Mouse (Mus musculus): ENCODE measurements at regions not wholly inside any gene's neighbourhood (a gene's known extent, or its start where the extent isn't known, plus 50 kb on each side); places are given as distances from the start of the nearest gene placed in this dataset.
"Not testable (repeated sequence)": the region's sequence is repeated elsewhere in the genome, so short reads cannot be mapped to it uniquely, and the experiment has no call there.

DNA sequence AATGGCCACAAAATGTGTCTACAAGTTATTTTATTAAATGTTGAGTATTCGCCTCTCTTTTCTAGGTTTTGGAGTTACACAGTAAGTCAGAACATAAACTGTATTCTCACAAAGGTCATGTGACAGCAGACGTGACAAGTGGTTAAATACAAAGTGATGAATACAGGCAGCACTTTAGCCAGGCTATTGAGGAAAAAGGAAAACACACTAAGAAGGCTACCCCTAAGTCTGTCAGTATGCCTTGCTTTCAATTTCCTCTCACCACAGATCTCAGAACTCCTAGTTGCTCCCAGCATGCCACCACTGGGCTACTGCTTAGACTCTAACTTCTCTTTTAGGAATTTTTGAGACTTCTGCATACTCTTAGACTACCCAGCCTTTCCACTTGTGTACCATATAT lies 297.9 kb upstream of the Pex5l start:
- DNase-seq (ENCODE audit: low read depth, low spot score) = no peak

DNA sequence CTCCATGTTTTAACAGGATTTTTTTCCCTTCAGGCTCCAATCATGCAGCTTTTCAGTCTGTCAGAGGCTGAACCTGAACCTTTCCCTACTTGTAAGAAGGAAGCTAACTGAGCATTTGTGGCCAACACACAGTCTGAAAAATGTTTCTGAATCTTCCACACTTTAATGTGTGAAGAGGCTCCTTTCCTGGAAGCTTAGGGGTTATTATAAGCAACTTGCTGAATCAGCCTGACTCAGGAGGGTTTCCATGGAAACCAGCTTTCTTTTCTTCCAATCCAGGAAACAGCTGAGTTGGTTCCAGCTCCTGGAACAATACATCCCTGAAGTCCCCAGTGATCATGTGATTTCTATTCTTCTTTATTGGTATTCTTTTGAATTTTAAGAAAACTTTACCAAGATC lies 297.5 kb upstream of the Pex5l start:
- DNase-seq (ENCODE audit: low read depth, low spot score) = no peak

DNA sequence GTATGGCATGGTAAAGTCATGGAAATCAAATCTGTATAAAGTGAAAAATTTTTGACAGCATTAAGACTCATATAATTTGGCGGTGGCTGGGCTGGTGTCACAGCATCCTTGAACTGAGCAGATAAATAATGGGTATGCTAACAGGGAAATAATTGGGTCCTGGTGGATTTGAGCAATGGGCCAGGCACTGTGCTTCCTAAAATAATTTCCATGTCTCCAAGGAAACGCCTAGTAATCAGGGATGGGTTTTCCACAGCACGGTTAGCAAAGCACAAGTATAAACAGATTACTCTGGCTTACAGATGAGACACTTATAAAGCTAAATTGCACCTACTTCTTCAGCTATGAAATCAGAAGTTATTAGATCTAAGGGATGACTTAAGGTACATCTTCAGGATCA lies 273.9 kb upstream of the Pex5l start:
- DNase-seq (ENCODE audit: low read depth, low spot score) = no peak

DNA sequence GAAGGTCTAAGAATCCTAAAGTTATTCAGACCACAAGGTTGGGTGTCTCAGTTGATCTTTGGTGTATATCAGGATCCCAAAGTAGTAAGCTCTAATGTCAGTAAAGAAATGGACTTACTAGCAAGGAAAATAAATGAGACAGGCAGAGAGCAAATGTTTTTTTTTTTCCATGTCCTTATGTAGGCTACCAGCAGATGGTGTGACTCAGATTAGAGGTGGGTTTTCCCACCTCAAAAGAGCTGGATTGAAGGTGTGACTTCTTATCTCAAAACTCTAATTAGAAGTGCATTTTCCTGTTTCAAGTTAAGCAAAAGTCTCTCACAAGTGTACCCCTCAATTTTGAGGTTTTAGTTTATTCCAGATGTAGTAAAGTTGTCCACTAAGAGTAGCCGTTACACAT lies 273.3 kb upstream of the Pex5l start:
- no peak for DNase-seq (ENCODE audit: low read depth, low spot score)

DNA sequence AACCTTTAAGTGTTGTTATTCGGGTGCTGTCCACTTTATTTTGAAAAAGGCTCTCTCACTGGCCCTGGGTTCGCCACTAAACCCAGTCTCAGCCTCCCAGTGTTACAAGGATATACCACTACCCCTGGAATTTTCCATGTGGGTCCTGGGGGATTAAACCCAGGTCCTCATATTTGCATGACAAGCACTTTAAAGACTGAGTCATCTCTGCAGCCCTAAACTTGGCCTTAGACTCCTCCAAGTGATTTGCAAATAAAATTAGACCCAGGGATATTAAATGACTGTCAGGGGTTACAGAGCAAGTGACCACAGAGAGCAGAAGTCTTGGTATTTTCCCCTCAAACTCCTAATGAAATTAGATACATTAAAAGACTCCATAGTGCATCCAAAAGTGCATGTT lies 258.9 kb upstream of the Pex5l start:
- no peak for DNase-seq (ENCODE audit: low read depth, low spot score)

DNA sequence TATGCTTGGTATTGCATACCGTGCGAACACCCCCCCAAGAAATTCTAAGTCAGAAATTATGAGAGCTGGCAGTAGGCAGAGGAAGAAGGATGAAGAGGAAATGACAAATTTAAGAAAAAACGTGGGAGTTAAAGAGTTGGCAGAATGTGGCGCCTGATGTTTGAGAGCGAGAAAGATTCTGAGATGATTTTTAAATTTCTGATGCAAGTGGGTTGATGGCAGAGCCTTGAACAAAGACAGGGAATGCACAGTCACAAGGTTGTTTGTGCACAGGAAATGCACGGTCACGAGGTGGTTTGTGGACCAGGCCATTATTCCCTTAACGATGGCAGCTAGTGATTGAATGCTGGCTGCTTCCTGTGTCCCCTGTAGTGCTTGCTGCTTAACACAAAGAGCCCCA lies 256.3 kb upstream of the Pex5l start:
- DNase-seq (ENCODE audit: low read depth, low spot score) = no peak

DNA sequence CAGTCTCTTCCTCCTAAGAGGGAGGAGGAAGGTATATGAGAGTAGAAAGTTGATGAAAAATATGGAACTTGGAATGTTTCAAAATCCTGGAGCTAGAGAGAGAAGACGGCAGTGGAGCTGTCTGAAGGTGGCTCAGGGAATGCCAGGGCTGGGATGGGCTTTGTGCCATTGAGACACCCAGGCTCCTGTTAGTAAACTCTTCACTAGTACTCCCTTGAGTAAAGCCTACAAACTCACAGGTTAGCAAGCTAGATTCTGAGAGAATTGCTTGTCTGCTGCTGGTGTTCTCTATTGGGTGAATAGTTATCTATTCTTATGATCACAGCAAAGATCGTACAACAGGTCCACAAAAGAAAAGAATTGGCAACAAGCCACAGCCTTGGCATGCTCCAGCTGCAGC lies 255.3 kb upstream of the Pex5l start:
- DNase-seq (ENCODE audit: low read depth, low spot score) = no peak

DNA sequence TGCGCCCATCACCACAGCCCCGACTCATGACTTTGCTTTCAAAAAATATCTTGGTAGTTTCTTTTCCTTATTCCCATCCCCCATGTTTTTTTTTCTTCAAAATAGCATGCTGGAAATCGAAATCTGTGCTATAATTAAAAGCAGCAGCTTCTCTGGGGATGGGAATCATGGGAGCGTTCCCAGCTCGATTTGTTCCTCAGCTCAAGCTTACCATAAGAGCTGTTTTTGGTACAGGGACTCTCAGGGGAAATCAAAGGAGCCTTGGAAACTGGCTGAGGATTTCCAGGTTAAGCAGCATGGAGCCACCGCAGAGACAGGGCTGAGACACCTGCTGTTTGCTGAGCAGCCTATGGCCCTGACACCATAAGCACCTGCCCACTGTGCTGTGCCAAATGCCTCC lies 254.2 kb upstream of the Pex5l start:
- DNase-seq (ENCODE audit: low read depth, low spot score) = peak; percentile 12

DNA sequence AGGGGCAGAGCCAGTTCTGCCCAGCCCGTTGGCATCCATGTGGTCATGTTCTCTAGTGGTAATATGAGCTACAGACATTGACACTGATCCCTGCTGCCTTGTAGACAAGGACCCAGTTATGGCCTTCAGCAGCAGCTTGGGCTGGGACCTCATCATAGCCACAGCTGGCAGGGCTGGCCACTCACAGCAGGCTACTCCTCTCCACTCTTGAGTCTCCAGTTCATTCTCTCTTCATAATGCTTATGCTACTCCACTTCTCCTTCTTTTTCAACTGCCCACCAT lies 249.4 kb upstream of the Pex5l start:
- no peak for DNase-seq (ENCODE audit: low read depth, low spot score)

DNA sequence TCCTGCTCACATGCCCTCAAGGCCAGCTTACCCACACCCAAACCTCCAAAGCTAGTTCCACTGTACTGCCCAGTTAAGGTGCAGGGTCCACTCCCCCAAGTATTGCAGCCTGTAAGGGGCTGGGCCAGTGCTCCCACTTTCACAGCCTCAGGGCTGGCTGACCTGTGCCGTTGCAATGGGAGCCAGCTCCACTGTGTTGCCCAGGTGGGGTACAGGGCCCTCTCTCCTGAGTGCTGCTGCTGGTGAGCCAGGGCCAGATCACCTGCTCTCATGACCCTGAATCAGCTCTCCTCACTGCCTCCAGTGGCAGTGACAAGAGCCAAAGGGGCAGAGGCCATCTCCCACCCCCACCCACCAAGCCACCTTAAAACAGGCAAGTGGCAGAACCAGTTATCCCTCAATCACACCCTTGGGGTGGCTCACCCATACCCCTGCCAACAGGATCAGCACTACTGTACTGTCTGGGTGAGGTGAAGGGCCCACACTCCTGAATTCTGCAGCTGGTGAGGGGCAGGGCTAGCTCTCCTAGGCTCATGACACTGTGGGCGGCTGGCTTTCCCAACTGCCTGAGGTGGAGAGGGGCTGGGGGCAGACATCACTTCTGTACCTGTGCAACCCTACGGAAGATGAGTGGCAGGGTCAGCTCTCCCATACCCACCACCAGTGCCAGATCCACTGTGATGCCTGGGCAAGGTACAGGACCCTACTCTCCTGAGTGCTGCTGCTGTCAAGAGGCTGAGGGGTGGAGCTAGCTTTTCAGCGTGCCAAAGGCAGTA lies 248.9 kb upstream of the Pex5l start:
- DNase-seq (ENCODE audit: low read depth, low spot score) = no peak

DNA sequence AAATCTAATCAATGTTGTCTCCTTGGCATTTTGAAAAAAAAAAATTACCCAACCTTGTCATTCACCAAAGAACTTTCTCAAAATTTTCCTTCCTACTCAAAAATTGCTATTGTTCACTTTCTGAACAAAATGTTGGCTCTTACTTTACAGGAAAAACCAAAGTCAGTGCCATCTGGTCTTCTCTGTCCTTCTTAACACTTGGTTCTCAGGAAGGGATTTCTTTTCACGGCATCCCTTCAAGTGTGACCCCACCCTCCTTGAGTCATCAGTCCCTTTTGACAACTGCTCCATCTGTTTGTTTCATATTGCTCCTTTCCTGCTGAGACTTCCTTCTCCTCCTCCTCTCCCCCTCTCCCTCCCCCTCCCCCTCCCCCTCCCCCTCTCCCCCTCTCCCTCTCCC lies 245.1 kb upstream of the Pex5l start:
- no peak for DNase-seq (ENCODE audit: low read depth, low spot score)

DNA sequence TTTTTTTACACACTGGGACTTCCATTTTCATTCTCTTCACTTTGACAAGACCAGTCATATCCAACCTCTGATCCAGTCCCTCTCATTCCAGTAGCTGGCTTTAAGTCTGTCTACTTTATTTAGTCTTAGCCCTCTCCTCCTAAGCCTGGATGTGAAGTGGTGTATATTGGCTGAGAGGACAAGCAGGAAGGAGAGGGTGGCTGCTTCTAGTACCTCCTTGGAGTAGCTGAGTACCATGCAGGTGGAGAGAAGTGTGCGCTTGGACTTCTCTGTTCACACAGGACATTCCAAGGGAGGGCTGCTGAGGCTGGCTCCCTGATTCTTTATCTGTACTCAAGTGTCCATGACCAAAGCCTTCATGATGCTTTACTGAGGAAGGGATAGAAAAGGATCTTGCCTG lies 240.6 kb upstream of the Pex5l start:
- DNase-seq (ENCODE audit: low read depth, low spot score) = no peak

DNA sequence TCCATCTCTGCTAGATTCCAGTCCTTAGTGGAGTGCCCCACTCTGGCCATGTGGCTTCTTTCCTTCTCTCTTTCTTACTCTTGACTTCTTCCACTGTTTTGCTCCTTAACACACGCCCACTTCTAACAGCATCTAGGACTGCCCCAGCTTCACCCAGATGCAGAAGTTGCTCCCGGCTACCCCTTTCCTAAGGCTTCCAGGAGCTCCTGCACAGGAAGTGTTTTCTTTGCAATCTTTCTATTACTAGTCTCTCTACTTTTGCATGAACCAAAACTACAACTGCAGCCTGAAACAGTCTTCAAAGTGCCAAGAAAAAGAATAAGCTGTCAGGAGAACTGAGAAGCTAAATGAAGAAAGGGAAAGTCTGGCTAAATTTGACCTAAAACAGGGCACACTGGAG lies 236.6 kb upstream of the Pex5l start:
- DNase-seq (ENCODE audit: low read depth, low spot score) = no peak

DNA sequence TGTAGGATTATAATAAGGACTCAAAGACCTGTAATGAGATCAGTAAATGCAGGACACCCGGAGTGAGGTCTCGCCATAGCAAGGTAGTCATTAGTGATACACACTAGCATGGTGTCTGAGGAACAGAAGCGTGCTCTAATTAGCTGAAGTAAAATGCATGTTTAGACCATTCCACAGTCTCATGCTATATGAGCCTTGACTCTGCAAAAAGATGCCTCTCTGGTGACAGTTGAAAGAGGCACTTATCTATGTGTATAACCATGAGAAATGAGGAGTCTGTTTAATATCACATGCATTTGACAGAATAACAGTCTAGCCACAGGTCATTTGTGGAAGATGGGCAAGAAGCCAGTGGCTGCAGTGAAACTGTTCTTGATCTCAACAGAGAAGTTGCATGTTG lies 232.1 kb upstream of the Pex5l start:
- DNase-seq (ENCODE audit: low read depth, low spot score) = no peak

DNA sequence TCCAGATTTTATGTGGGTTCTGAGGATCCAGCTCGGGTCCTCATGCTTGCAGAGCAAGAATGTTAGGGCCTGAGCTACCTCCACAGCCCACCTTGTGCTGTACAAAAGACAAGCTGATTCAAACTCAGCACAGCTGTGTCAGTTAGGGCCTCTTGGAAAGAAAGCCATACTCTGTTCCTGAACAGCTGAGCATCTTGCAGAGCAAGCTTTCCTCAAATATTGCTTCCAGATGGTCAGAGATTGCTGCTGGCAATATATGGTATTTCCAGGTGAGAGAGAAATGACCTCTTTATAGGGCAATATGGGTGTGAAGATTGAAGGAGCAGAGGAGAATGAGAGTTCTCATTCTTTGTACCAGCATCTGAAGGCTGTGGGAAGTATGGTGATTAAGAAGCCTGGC lies 229.8 kb upstream of the Pex5l start:
- no peak for DNase-seq (ENCODE audit: low read depth, low spot score)

DNA sequence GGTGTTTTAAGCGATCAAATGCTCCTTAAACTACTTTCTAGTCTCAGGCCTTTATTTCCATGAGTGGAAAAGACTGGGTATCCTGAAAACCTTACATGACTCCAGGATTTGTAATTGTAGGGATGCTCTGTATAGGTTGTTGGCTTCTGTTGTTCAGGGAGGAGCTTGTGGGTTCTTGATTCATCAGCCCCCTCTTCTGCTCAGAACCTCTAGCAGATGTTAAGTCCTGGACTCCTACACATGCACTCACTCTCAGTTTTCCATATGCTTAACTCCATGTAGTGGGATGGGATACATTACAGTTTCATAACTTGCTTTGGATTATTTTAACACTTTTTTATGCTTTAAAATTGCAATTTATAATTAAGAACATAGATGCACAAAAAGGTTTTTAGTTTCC lies 220.5 kb upstream of the Pex5l start:
- no peak for DNase-seq (ENCODE audit: low read depth, low spot score)

DNA sequence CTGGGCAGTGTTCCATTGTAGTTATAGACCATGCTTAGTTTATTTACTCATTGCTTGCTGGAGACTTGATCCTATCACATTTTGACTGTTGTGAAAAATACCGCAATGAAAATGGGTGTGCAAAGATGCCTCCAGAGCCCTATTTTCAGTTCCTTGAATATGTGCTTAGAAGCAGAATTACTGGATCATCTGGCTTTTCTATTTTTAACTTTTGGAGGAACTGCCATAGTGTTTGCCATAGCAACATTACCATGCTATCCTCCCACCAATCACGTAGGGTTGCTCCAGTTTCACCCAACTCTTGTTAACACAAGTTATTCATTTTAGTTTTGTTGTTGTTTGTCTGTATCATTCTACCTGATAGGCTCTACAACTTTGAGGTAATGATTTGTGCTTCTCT lies 217.0 kb upstream of the Pex5l start:
- DNase-seq (ENCODE audit: low read depth, low spot score) = no peak

DNA sequence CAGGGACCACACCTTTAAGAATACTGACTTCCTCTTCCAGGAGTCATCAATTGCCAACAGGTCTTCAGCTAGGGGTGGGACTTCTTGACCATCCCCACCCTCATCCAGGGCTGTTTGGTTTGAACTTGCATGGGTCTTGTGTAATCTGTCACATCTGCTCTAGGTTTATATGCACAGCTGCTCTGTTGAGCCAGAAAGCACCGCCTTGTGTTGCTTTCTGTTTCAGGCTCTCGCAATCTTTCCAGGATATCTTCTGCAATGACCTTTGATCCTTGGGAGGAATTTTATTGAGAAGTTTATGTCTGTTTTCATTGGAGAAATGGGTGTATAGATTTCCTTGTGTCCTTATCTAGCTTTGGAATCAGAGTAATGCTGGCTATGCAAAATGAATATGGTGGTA lies 210.8 kb upstream of the Pex5l start:
- DNase-seq (ENCODE audit: low read depth, low spot score) = no peak

DNA sequence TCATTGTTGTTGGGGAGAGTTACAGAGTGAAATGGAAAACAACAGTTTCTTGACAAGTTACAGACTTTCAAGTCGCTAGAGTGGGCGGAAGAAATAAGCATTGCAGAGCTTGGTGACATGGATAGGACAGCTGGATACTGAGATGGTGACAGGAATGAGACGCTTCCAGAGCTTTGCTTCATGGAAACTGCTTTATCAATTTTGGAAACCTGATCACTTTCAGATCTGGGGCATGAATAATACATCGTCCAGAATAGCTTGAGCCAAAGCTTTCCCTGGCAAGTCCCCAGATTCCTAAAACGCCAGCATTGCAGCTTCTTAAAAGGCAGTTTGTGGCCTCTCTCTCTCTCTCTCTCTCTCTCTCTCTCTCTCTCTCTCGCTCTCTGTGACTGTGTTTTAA lies 207.9 kb upstream of the Pex5l start:
- no peak for DNase-seq (ENCODE audit: low read depth, low spot score)

DNA sequence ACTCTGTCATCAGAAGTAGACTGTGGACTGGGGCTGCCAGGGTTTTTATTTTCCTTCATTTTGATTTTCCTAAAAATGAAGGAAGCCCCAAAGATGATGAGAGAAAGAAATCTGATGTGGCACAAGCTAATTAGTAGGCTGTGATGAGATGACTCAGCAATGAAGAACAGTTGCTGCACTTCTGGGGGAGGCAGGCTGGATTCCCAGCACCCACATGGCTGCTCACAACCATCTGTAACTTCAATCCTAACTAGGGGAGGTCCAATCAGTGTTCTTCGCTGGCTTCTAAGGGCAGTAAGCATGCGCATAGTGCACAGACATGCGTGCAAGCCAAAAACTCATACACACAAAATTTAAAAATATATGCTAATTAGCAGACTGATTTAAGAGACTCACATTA lies 191.0 kb upstream of the Pex5l start:
- no peak for DNase-seq (ENCODE audit: low read depth, low spot score)

DNA sequence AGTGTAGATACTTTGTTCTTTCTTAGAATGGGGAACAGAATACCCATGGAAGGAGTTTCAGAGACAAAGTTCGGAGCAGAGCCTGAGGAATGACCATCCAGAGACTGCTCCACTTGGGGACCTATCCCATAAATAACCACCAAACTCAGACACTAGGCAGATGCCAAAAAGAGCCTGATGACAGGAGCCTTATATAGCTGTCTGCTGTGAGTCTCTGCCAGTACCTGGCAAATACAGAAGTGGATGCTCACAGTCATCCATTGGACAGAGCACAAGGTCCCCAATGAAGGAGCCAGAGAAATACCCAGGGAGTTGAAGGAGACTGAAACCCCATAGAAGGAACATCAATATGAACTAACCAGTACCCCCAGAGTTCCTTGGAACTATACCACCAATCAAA lies 174.6 kb upstream of the Pex5l start:
- DNase-seq (ENCODE audit: low read depth, low spot score) = not testable (repeated sequence)

DNA sequence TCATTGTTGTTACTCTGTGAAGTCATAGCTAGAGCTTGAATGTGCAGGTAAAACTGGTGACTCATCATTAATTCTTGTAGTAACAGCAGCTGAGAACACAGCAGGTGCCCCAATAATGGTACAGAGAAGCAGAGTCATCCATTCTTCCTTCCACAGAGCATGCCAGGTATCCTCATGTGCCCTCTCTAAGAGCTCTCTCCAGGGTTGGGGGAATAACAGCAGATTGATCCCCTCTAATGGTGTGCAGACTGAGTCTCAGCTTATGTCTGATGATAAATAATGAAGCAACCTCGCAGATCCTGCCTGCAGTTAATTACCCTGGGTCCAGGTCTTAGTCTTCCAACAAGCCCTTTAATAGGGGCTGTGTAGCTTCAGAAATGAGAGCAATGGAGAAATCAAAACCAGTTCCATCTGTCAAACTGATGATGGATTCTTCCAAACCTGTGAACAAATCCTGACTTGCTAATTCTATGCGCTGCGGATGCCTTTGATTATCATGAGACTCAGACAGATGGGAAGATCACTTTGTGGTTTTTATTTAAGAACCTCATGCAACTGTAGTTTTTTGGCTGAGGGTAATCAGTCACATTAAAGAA lies 169.3 kb upstream of the Pex5l start:
- DNase-seq (ENCODE audit: low read depth, low spot score) = no peak

DNA sequence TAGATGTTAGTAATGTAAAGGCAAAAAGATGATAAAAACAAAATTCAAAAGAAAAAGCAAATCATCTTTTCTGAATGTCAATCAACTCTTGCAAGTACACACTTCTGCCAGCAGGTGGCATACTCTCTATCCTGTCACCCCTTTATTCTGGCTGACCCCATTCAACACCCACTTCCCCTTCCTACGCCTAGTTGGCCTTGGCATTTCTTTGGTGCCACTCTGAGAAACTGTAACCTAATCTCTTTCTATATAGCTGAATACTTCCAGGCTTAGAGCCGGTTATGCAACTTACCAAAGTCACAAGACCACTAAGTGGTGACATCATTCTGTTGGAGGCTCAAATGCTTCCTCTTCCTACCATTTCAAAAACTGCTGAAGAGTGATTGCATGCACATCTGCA lies 165.2 kb upstream of the Pex5l start:
- no peak for DNase-seq (ENCODE audit: low read depth, low spot score)

DNA sequence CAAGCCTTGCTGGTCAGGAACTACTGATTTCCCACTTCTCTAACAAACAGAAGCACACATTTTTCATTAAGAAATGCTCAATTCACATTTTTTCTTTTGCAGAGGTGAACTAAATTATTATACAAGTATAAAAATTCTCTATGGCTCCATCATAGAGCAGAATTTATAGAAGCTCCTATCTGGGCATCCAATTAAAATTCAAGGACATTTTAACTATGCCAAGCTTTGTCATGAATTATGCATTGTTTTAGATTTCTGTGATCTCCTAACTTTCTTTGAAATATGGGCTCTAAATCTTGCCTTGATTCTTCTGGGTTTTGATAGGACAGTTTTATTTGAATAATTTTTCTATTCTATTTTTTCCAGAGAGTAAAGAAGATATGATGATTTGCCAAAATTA lies 163.1 kb upstream of the Pex5l start:
- DNase-seq (ENCODE audit: low read depth, low spot score) = no peak
